Mouse (Mus musculus) heart, embryonic 12.5 days (tissue): ENCODE data around the gene Ccdc92. TPM values are rescaled to one million over a fixed set of nuclear protein-coding genes. Genes with fewer than 3 reads are reported as not detected.

Experiments used
- ATAC-seq: fragments of 200-750 bp; cut with Nextera tagmentation; 2 replicates; pipeline ENCODE4 v1.8.0; 2017; ENCODE audit warnings: moderate TSS enrichment, moderate library complexity; ENCODE audit not compliant: insufficient number of reproducible peaks, low FRiP score
- H3K27ac ChIP-seq: fragments of 300-500 bp; sonication (generic); 2 replicates; pipeline ENCODE4 v1.5.1; 2016; ENCODE audit warnings: mild to moderate bottlenecking, moderate library complexity; ENCODE audit not compliant: poor library complexity, severe bottlenecking
- H3K27me3 ChIP-seq: fragments of 300-500 bp; sonication (generic); replicated peaks from 2 replicates; pipeline ENCODE4 v1.6.1; 2016; ENCODE audit warnings: mild to moderate bottlenecking, moderate library complexity
- H3K36me3 ChIP-seq: fragments of 300-500 bp; sonication (generic); 2 replicates; pipeline ENCODE4 v1.6.1; 2016; ENCODE audit warnings: mild to moderate bottlenecking, moderate library complexity
- H3K4me1 ChIP-seq: fragments of 300-500 bp; sonication (generic); replicated peaks from 2 replicates; pipeline ENCODE4 v1.6.1; 2016; ENCODE audit warnings: mild to moderate bottlenecking
- H3K4me2 ChIP-seq: fragments of 300-500 bp; sonication (generic); 2 replicates; pipeline ENCODE4 v1.6.1; 2016; ENCODE audit warnings: mild to moderate bottlenecking, moderate library complexity
- H3K4me3 ChIP-seq: fragments of 300-500 bp; sonication (generic); 2 replicates; pipeline ENCODE4 v1.5.1; 2016; ENCODE audit warnings: mild to moderate bottlenecking
- H3K9ac ChIP-seq: fragments of 300-500 bp; sonication (generic); 2 replicates; pipeline ENCODE4 v1.6.1; 2016; ENCODE audit warnings: mild to moderate bottlenecking, moderate library complexity
- H3K9me3 ChIP-seq: fragments of 300-500 bp; sonication (generic); replicated peaks from 2 replicates; pipeline ENCODE4 v1.6.1; 2016; ENCODE audit warnings: mild to moderate bottlenecking, moderate library complexity
- WGBS: fragments of 180-500 bp; shearing (Covaris S2); methylation state at CpG from one replicate; pipeline ENCODE4 v1.1.7; 2016; 5-methylcytosine and 5-hydroxymethylcytosine counted together
- polyA plus RNA-seq: library from polyadenylated mRNA; unstranded; fragments of >200 nt; fragmentation: Nextera tagmentation; extraction: Ambion mirVana; gene quantifications from 2 replicates; pipeline ENCODE4 v1.2.1, GENCODE M21; 2016

Ccdc92 gene
- polyA plus RNA-seq, 1 experiment from 2014 or later, result 5.1 TPM

- Histone ChIP-seq H3K9ac (no peak overlapping the region), H3K4me1 (peaks cover 15% of the 10 kb centered on the region), H3K27me3 (no peaks in the 10 kb centered on the region), H3K27ac (no peak overlapping the region), H3K4me3 (no peak overlapping the region), H3K4me2 (no peak overlapping the region), H3K36me3 (peaks cover 47% of the 10 kb centered on the region), H3K9me3 (no peaks in the 10 kb centered on the region)
- 91% methylated on average over 8 of the region's 8 CpGs for WGBS
- no peak for ATAC-seq
Observed at GRCm38 (mm10) chr5:124888661-124889060, 26.4 kb upstream of the Ccdc92 start.

- Histone ChIP-seq H3K4me1 (no peaks in the 10 kb centered on the region), H3K36me3 (peaks cover 65% of the 10 kb centered on the region), H3K4me2 (no peak overlapping the region), H3K9ac (no peak overlapping the region), H3K9me3 (no peaks in the 10 kb centered on the region), H3K27ac (no peak overlapping the region), H3K4me3 (no peak overlapping the region), H3K27me3 (no peaks in the 10 kb centered on the region)
- 85% methylated on average over 6 of the region's 6 CpGs for WGBS
- no peak for ATAC-seq
Observed at GRCm38 (mm10) chr5:124883877-124884276, 21.7 kb upstream of the Ccdc92 start.

- 87% methylated on average over 6 of the region's 6 CpGs for WGBS
- H3K27ac ChIP-seq, result no peak overlapping the region
- no peak overlapping the region for H3K4me2 ChIP-seq
- no peak overlapping the region for H3K4me3 ChIP-seq
- H3K9ac ChIP-seq, result no peak overlapping the region
- ATAC-seq, result no peak
- H3K36me3 ChIP-seq, result peaks cover 39% of the 10 kb centered on the region
- H3K9me3 ChIP-seq, result no peaks in the 10 kb centered on the region
- no peaks in the 10 kb centered on the region for H3K27me3 ChIP-seq
- peaks cover 6% of the 10 kb centered on the region for H3K4me1 ChIP-seq
Observed at GRCm38 (mm10) chr5:124879801-124880200, 17.6 kb upstream of the Ccdc92 start.

- Histone ChIP-seq H3K4me3 (no peak overlapping the region), H3K27me3 (no peaks in the 10 kb centered on the region), H3K27ac (no peak overlapping the region), H3K36me3 (peaks cover 37% of the 10 kb centered on the region), H3K9ac (no peak overlapping the region), H3K4me1 (peaks cover 6% of the 10 kb centered on the region), H3K9me3 (no peaks in the 10 kb centered on the region), H3K4me2 (no peak overlapping the region)
- no peak for ATAC-seq
- 87% methylated on average over 4 of the region's 4 CpGs for WGBS
Observed at GRCm38 (mm10) chr5:124879251-124879650, 17.0 kb upstream of the Ccdc92 start.

- Histone ChIP-seq H3K4me2 (no peak overlapping the region), H3K27ac (peak overlapping the region; percentile 53), H3K36me3 (peaks cover 15% of the 10 kb centered on the region), H3K4me1 (peaks cover 55% of the 10 kb centered on the region), H3K9ac (no peak overlapping the region), H3K27me3 (no peaks in the 10 kb centered on the region), H3K9me3 (no peaks in the 10 kb centered on the region), H3K4me3 (no peak overlapping the region)
- 54% methylated on average over 6 of the region's 6 CpGs for WGBS
- ATAC-seq, result no peak
Observed at GRCm38 (mm10) chr5:124873890-124874601, 11.8 kb upstream of the Ccdc92 start.

GRCm38 (mm10) chr5:124873096-124873495 is 10.9 kb upstream of the Ccdc92 start:
- Histone ChIP-seq H3K27me3 (no peaks in the 10 kb centered on the region), H3K4me2 (no peak overlapping the region), H3K27ac (peak overlapping the region; percentile 46), H3K9me3 (no peaks in the 10 kb centered on the region), H3K36me3 (peaks cover 12% of the 10 kb centered on the region), H3K9ac (no peak overlapping the region), H3K4me3 (no peak overlapping the region), H3K4me1 (peaks cover 59% of the 10 kb centered on the region)
- 55% methylated on average over 3 of the region's 3 CpGs for WGBS
- 0 out of 2 replicates have a peak, but pooled peaks have one; percentile 51 for ATAC-seq

GRCm38 (mm10) chr5:124872033-124872432 is 9.8 kb upstream of the Ccdc92 start:
- H3K4me3 ChIP-seq, result no peak overlapping the region
- peaks cover 59% of the 10 kb centered on the region for H3K4me1 ChIP-seq
- peaks cover 17% of the 10 kb centered on the region for H3K36me3 ChIP-seq
- no peak overlapping the region for H3K9ac ChIP-seq
- peak overlapping the region; percentile 3; the same call in 1 of the 2 replicates for H3K27ac ChIP-seq
- 25% methylated on average over 2 of the region's 2 CpGs for WGBS
- H3K27me3 ChIP-seq, result no peaks in the 10 kb centered on the region
- H3K4me2 ChIP-seq, result no peak overlapping the region
- H3K9me3 ChIP-seq, result no peaks in the 10 kb centered on the region
- no peak for ATAC-seq

- H3K9me3 ChIP-seq, result no peaks in the 10 kb centered on the region
- no peaks in the 10 kb centered on the region for H3K27me3 ChIP-seq
- 54% methylated on average over 4 of the region's 4 CpGs for WGBS
- H3K4me3 ChIP-seq, result no peak overlapping the region
- ATAC-seq, result no peak
- no peak overlapping the region for H3K4me2 ChIP-seq
- H3K36me3 ChIP-seq, result peaks cover 11% of the 10 kb centered on the region
- H3K9ac ChIP-seq, result no peak overlapping the region
- no peak overlapping the region for H3K27ac ChIP-seq
- H3K4me1 ChIP-seq, result peaks cover 54% of the 10 kb centered on the region
Observed at GRCm38 (mm10) chr5:124868981-124869380, 6.8 kb upstream of the Ccdc92 start.

DNA sequence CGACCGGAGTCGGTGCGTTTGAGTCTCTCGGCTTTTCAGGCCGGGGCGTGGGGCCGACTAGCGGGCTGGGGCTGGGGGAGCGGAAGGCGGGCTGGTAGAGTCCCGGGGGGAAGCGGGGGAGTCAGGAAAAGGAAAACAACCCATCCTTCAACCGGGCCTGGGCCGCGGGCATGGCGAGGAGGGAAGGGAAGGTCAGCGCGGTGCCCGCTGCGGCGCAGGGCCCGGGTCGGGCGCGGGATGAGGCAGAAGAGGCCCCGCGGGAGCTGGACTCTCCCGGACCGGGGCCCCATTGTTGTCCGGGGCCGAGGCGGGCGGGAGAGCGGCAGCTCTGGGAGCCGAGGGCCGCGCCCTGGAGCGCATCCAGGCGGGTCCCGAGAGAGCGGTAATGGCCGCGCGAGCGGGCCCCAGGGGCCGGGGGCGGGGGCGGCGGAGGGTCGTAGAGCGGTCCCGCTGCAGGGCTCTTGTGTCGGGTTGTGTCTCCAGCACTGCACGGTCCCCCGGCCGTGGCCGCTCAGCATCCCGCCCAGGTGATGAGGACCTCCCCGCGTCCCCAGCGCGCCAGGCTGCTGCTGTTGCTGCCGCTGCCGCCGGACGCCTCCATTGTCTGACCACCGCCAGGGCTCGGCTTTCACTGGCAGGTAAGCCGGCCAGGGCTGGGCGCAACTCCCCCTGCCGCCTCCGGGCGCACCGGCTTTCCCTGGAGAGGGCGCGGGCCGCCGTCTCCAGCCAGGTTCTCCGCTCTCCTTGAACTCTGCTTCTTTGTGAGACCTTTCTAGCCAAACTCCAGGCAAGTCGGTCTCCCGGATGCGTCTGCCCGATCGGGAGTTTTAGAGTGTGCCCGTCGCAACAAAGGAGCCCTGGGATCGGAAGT is 882 bp upstream of the Ccdc92 start:
- Histone ChIP-seq H3K27ac (peak overlapping the region; percentile 83), H3K4me1 (peaks cover 16% of the 10 kb centered on the region), H3K9me3 (no peaks in the 10 kb centered on the region), H3K36me3 (peaks cover 11% of the 10 kb centered on the region), H3K9ac (peak overlapping the region; percentile 92), H3K4me3 (peak overlapping the region; percentile 97), H3K4me2 (peak overlapping the region; percentile 99), H3K27me3 (peaks cover 32% of the 10 kb centered on the region)
- ATAC-seq, result peak; percentile 52
- under 1% methylated on average over 88 of the region's 88 CpGs for WGBS

DNA sequence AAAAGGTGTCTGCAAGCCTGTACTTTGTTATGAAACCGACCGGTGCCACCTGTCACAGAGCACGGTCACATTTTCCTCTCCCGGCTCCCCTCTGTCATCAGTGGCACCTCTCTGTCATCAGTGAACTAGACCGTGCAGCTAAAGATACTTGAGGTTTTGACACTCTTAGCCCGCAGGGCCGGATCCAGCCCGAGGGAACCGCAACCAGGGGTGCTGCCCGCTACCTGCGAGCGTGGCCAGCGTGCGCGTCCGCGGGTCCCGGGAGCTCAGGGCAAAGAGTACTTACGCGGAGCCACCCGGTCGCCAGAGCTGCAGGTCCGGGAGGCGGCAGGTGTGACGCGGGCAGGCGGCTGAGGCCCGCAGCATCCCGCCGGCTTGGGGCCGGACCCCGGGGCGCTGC is 761 bp downstream of the Ccdc92 start:
- peaks cover 6% of the 10 kb centered on the region for H3K36me3 ChIP-seq
- no peaks in the 10 kb centered on the region for H3K9me3 ChIP-seq
- WGBS, result under 1% methylated on average over 33 of the region's 33 CpGs
- ATAC-seq, result no peak; the same call in 1 of the 2 replicates
- no peak overlapping the region for H3K27ac ChIP-seq
- H3K4me3 ChIP-seq, result peak overlapping the region; percentile 97
- peak overlapping the region; percentile 75 for H3K9ac ChIP-seq
- peaks cover 43% of the 10 kb centered on the region for H3K27me3 ChIP-seq
- peaks cover 16% of the 10 kb centered on the region for H3K4me1 ChIP-seq
- H3K4me2 ChIP-seq, result peak overlapping the region; percentile 99

DNA sequence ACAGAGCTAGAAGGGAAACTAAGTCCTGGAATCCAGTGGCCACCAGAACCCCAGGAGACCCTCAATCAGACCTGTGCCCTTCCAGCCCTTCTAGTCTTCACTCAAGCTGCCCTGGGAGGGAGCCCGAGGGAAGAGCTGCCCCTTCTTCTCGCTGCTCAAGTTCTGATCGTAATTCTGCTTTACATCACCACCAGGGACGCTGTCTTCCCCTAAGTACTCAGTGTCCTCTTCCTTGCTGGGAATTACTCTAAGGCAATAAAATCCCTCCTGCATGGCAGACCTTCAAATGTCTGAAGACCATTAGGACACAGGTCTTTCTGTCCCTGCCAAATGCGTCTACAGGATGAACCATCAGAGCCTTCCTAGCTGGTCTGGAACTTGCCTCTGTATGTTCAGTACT is 2.2 kb downstream of the Ccdc92 start:
- Histone ChIP-seq H3K4me1 (peaks cover 16% of the 10 kb centered on the region), H3K9ac (no peak overlapping the region), H3K36me3 (peaks cover under 1% of the 10 kb centered on the region; the same call in 1 of the 2 replicates), H3K9me3 (no peaks in the 10 kb centered on the region), H3K4me2 (no peak overlapping the region), H3K27ac (no peak overlapping the region), H3K27me3 (peaks cover 50% of the 10 kb centered on the region), H3K4me3 (no peak overlapping the region)
- no peak for ATAC-seq
- 11% methylated on average over 5 of the region's 5 CpGs for WGBS
